ENCODE assay signal across 12 mouse cellular contexts in the genomic region with DNA sequence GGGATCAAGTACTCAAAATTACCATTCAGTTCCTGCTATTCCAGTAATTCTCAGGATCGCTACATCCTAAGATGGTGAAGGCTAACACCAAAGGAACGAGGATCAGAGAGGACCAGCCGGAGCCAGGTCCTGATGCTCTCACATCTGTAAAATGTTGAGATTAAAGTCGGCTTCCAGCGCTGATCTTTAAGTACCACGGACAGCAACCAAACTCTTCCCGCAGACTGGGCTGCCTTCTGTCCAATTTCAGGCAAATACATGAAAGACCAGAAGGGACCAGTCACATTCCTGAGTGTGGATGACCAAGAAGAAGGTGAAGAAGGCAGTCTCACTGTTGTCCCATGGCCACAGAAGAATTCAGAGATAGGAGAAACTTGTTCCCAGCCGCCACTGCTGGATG.
DNase-seq lines count a peak whose midpoint lies in the region; ATAC-seq and TF ChIP-seq lines count a peak whose summit lies in the region.
"Had no signal": no experiment of that assay in that cellular context is flagged by ENCODE, and none has a peak within 500 bp of the region (broad histone marks: within the 10 kb centered on the region; RNA-seq: fewer than 3 reads in every experiment).

No protein-coding gene starts in this region.

- WGBS in lung, postnatal 0 days: 25% methylated on average over 8 of the region's 8 CpGs
- WGBS in limb, embryonic 10.5 days: 29% methylated on average over 8 of the region's 8 CpGs

- no peak overlapping the region for H3K27ac ChIP-seq in lung, postnatal 0 days (ENCODE audit: low read length)
- no peak overlapping the region for H3K27ac ChIP-seq in limb, embryonic 10.5 days
- H3K27ac ChIP-seq: heart, embryonic 15.5 days had no signal

- no peak for TF ChIP-seq EP300 in lung, postnatal 0 days (IDR thresholded peaks at IDR 0.05)

- H3K4me3 ChIP-seq in lung, postnatal 0 days (ENCODE audit: low read depth, low read length): no peak overlapping the region
- no peak overlapping the region for H3K4me3 ChIP-seq in limb, embryonic 10.5 days
- H3K4me3 ChIP-seq: heart, embryonic 15.5 days had no signal

- H3K9me3 ChIP-seq in lung, postnatal 0 days (ENCODE audit: low read length): no peaks in the 10 kb centered on the region
- no peaks in the 10 kb centered on the region for H3K9me3 ChIP-seq in limb, embryonic 10.5 days (replicated peaks)
- H3K9me3 ChIP-seq: heart, embryonic 15.5 days had no signal

- ATAC-seq in lung, postnatal 0 days: no peak

- no peaks in the 10 kb centered on the region for H3K4me1 ChIP-seq in lung, postnatal 0 days (ENCODE audit: insufficient read depth, low read depth, low read length)
- peaks cover 3% of the 10 kb centered on the region; the same call in 1 of the 2 replicates for H3K4me1 ChIP-seq in limb, embryonic 10.5 days
- H3K4me1 ChIP-seq: heart, embryonic 15.5 days had no signal

- H3K4me2 ChIP-seq in lung, postnatal 0 days (replicated peaks; ENCODE audit: low read depth, low read length): no peak overlapping the region
- H3K4me2 ChIP-seq: heart, embryonic 15.5 days had no signal

- H3K27me3 ChIP-seq in lung, postnatal 0 days (replicated peaks; ENCODE audit: insufficient read depth, low read length): no peaks in the 10 kb centered on the region
- no peaks in the 10 kb centered on the region for H3K27me3 ChIP-seq in limb, embryonic 10.5 days (ENCODE audit: low read depth, poor library complexity, severe bottlenecking)

- H3K9ac ChIP-seq in lung, postnatal 0 days (replicated peaks; ENCODE audit: low read depth): no peak overlapping the region
- H3K9ac ChIP-seq: heart, embryonic 15.5 days had no signal

- TF ChIP-seq CTCF in lung, postnatal 0 days (IDR thresholded peaks at IDR 0.05): no peak

- peak; percentile 41 for DNase-seq in adrenal gland, postnatal 10 days
- no peak for DNase-seq in adrenal gland, adult 8-10 months
- peak; percentile 11 for DNase-seq in lung, postnatal 0 days (ENCODE audit: low spot score)
- DNase-seq in lung, adult 18-20 months: no peak
- DNase-seq in adipocyte (ENCODE audit: low spot score): peak; percentile 16
- peak; percentile 60 for DNase-seq in limb, embryonic 10.5 days (ENCODE audit: low spot score)
- no peak for DNase-seq in thymus, postnatal 14 days
- DNase-seq in layer of hippocampus, adult 18-20 months (ENCODE audit: low spot score in 2 of 2): no peak
- DNase-seq: cerebellum, adult 9-10 months; kidney, adult 18-20 months; right cerebral cortex, postnatal 14 days had no signal

- H3K36me3 ChIP-seq in lung, postnatal 0 days (ENCODE audit: insufficient read depth, low read length): no peaks in the 10 kb centered on the region
- H3K36me3 ChIP-seq in limb, embryonic 10.5 days: no peaks in the 10 kb centered on the region
- H3K36me3 ChIP-seq: heart, embryonic 15.5 days had no signal

Comparison
In these comparisons a context has a peak if more than half of its experiments do, and no peak if none do; other contexts are left out.
1. DNase-seq: peak in adrenal gland, postnatal 10 days (single experiment), lung, postnatal 0 days (single experiment), adipocyte (single experiment) and limb, embryonic 10.5 days (single experiment); none in adrenal gland, adult 8-10 months (single experiment), lung, adult 18-20 months (0 of 2), thymus, postnatal 14 days (single experiment) and layer of hippocampus, adult 18-20 months (0 of 2).